Mouse (Mus musculus) embryo, embryonic 10.5 days (tissue): ENCODE measurements at regions not wholly inside any gene's neighbourhood (a gene's known extent, or its start where the extent isn't known, plus 50 kb on each side); places are given as distances from the start of the nearest gene placed in this dataset.
A peak's percentile ranks its signal among the peaks of the same experiment; 100 is the strongest.

Experiments
- DNase-seq: peaks from one replicate; pipeline ENCODE4 v3.0.0-alpha.2; 2015; ENCODE audit warnings: low spot score

- DNase-seq = no peak
These were observed 343.7 kb upstream of the Fam98a start for GRCm38 (mm10) chr17:75895436-75895835.

DNA sequence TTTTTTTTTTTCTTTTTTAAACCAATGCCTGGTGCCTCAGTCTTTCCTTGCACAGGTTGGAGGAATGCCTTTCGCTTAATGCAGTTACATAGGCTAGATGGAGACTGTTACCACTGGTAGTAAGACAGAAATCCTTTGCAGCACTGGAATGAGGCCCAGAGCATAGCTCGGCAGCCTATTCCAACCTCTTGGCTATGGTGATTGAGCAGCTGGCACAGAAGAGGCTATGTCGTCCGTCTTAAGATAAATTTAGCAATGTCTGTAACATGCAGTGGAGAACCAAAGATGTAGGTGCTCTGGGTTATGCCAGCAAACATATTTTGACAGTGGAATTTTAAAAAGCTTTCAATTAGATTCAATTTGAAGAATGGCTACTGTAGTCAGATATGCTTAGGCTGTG is 343.2 kb upstream of the Fam98a start:
- DNase-seq = no peak

DNA sequence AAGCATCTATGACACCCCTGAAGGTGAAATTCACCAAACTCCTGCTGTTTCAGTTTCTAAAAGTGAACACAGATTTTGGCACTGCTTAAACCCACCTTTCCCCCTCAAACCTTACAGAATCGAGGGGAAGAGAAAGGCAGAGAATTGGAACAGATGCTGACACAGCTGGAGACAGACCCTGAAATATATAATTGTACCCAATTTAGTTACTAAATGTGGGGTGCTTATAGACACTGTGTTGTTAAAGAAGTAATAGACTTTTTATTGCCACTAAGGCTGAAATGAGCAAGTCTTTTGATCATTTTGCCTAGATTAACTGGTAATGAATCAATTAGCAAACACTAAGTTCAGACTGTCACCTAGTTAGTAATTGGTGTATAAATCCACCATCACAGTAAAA is 341.8 kb upstream of the Fam98a start:
- no peak for DNase-seq

DNA sequence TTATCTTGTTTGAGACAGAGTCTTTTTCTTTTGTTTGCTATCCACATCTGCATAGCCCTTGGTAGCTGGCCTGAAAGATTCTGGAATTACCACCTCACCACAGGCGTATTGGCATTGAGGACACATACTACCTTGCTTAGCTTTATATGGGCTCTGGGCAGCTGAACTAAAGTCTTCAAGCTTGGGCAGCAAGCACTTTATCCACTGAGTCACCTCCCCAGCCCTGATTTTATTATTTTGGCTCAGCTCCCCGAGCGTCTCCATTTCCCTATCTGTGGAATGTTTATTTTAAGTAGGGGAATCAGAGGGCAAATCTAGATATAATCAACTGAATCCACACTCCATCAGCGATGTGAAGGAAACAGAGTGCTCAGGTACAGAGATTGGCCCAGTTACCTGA is 340.4 kb upstream of the Fam98a start:
- no peak for DNase-seq

DNA sequence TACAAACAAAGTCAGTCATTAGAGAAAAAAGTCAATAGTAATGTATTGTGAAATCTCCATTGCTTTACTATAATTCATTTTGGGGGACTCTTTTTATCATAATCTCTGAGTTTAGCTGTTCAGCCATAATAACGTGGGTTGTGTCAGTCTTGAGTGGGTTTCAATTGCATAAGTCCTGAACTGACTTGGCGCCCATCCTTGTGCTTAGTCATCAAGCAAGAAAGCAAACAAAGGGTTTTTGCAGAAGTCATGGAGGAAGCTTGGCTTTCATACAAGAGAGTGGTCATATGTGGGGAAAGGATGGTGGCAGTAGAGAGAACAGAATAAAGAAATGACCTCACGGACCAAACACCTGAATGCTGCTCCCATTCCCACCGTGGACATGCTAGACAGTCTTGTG is 339.8 kb upstream of the Fam98a start:
- DNase-seq = no peak

GRCm38 (mm10) chr17:75877848-75878247 is 326.1 kb upstream of the Fam98a start:
- DNase-seq = peak; percentile 14

DNA sequence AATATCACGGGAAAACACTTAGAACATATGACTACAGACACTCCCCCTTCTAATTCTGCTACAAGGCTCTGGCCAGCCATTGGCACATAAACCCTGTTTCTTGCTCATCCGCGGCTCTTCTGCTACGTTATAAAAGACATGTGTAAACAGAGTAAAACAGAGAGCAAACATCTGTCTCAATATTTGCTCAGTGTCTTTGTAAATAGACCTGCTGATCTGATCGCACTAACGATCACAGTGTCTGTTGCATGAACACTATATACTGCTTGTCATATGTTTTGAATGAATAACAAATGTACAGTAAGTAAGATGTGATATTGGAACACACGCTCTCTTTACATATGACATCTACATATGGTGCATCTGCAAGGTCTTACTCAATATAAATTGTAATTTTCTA is 325.1 kb upstream of the Fam98a start:
- DNase-seq = no peak

DNA sequence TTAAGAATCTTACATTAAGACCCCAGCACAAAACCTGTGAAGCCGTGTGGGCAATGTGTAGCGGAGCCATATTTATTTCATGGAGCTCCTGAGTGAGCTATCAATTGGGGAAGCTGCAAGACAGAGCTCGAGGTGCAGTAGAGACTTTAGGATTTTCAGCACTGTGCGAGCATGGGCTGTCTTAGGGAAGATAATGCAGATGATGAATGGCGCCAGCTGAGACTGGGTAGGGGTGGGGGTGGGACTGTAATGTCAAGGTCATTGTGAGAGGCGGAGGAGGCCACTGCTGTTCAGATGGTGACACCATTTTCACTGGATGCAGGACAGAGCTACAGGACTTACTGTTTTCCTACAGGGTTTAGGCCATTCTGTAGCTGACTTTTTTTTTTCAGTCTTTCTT is 322.8 kb upstream of the Fam98a start:
- peak; percentile 11 for DNase-seq

DNA sequence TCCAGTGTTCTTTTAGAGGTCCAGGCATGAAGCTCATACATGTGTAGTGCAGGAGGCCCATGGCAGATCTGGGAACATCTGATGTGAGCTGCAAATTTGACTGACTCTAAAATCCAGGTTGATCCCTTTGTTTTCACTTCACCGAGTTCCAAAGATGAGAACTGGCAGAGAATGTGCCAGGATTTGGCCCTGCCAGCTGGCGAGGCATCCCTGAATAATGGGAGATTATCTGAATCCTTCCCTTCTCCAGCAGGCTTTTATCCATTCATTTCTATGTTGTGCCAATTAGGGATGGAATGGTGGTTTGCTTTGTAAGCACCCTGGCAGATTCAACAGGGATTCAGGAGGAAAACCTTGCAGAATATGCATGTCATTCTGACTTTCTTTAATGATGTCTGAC is 318.7 kb upstream of the Fam98a start:
- no peak for DNase-seq

- DNase-seq = no peak
These were observed 305.3 kb upstream of the Fam98a start for GRCm38 (mm10) chr17:75857015-75857414.

DNA sequence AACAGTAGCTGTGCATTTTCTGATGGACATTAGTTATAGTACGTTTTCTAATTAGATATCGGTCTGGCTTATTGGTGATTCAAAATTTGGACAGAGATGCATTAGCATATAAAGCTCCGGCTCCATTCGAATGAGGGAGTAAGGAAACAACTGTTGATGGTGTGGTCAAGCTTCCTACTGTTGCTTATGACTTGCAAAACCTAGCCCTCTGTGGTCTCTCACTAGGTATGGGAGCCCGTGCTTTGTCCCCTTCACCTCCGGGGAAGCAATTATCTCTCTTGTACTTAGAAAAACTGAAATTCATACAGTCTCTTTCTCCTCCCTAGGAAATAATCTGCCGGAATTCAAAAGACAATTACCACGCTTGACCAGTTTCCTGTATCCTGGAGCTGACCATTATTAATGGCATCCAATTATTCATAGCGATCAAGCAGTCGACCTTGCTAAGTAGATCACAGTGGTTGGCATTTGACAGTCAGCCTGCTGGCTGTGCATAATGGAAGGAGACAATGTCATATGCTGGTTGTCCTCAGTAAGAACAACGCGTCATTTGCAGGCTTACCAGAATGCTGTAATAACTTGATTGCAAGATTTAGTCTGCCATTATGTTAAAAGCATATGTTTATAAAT is 264.4 kb upstream of the Fam98a start:
- peak; percentile 46 for DNase-seq

- no peak for DNase-seq
These were observed 260.4 kb upstream of the Fam98a start for GRCm38 (mm10) chr17:75812163-75812562.

- DNase-seq = peak; percentile 23
These were observed 257.0 kb upstream of the Fam98a start for GRCm38 (mm10) chr17:75808524-75809326.

DNA sequence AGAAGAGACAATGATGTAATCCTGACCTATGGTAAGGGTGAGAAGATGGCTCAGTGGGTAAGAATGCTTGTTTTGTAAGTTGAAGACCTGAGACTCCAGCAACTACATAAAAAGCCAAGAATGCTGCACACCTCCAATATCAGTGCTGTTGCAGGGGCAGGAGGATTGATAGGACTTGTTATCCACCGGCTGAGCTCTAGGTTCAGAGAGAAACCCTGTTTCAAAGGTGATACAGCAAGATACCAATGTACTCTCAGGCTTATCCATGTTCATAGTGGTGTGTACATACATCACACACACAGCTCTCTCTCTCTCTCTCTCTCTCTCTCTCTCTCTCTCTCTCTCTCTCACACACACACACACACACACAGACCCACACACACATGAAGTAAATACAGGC is 256.3 kb upstream of the Fam98a start:
- DNase-seq = no peak

GRCm38 (mm10) chr17:75804358-75804757 is 252.6 kb upstream of the Fam98a start:
- no peak for DNase-seq

GRCm38 (mm10) chr17:75796380-75796779 is 244.6 kb upstream of the Fam98a start:
- no peak for DNase-seq

- DNase-seq = no peak
These were observed 244.0 kb upstream of the Fam98a start for GRCm38 (mm10) chr17:75795772-75796171.

GRCm38 (mm10) chr17:75779770-75780169 is 228.0 kb upstream of the Fam98a start:
- DNase-seq = peak; percentile 51

DNA sequence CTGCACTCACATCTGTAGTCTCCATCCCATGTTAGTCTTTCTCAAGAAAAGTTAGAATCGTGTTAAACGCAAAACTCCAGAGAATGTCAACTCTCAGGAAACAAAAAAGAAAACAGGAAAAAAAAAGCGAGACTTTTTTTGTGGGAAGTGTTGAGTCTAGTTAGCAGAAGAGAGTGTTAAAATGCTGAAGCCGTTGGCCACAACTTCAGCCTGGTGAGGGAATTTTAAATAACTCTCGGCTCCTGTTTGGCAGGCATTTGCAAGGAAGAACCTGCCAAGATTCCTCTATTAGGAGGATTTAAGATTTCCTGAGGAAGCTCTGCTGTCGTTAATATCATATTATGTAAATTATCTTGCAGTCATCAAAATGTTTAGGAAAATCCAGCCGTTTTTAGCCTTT is 224.9 kb upstream of the Fam98a start:
- no peak for DNase-seq

DNA sequence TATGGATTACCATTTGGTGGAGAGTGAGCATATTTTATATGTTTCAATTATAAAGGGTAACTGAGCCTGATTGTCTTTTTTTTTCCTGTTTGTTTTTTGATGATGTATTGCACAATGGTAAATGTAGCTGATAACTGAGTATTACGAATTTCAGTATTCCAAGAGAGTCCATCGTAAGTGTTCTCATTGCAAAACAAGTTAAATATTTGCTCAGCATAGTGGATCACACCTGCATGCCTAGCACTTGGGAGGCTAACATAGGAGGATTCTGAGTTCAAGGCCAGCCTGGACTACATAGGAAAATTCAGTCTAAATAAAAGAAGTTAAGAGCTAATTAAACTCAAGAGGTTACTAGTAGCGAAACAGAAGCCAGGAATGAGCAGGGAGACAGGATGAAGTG is 223.8 kb upstream of the Fam98a start:
- no peak for DNase-seq

GRCm38 (mm10) chr17:75772861-75773260 is 221.1 kb upstream of the Fam98a start:
- DNase-seq = no peak

DNA sequence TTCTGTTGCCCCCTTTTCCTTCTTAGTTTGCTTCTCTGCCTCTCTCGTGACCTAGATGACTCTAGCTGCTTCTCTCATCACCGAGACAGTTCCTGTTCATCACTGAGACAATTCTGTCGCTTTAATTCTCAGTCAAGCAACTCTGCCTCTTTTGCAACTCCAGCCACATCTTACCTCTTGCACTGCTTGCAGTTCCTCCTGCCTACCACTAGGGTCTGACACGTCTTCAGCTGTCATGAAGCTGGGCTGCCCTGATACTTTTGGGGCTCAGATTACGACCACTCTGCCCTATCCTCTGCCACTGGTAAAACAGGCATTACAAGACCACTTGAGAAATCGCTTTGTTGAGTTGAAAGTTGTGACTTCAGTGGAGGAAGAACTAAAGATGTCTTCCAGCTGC is 216.9 kb upstream of the Fam98a start:
- no peak for DNase-seq

DNA sequence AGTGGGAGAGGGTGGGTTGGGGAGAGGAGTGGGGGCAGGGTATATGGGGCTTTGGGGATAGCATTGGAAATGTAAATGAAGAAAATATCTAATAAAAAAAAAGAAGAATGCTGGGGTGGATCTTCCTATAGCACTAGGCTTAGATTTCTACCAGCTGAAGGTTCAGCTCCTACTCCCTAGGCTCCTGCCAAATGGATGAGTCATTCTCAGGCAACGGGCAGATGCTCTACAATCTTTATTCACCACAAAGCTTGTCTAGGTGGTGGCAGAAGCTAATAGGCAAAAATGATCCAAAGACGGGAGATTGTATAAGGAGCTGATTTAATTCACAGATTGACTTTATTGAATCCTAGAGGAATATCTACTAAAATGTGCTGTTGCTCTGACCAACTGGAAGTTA is 211.6 kb upstream of the Fam98a start:
- DNase-seq = no peak

DNA sequence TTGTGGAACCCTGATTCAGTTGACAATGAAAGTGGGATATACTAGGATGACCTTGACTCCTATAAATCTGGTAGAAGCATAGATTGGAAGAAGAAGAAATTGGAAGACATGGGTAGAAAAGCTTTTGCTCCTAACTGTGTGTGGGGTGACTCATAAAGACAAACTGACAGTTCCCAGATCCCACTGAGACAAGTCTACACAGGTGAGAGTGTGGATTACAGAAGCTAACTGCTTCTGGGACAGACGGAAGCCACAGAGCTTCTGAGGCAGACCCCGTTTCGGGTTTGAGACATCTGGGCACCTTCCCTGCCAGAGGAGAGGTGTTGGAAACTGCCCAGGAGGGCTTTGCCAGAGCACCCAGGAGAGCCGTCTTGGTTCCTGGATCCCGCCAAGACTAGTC is 204.7 kb upstream of the Fam98a start:
- DNase-seq = no peak
